Mouse (Mus musculus): ENCODE measurements at regions not wholly inside any gene's neighbourhood (a gene's known extent, or its start where the extent isn't known, plus 50 kb on each side); places are given as distances from the start of the nearest gene placed in this dataset.

DNA sequence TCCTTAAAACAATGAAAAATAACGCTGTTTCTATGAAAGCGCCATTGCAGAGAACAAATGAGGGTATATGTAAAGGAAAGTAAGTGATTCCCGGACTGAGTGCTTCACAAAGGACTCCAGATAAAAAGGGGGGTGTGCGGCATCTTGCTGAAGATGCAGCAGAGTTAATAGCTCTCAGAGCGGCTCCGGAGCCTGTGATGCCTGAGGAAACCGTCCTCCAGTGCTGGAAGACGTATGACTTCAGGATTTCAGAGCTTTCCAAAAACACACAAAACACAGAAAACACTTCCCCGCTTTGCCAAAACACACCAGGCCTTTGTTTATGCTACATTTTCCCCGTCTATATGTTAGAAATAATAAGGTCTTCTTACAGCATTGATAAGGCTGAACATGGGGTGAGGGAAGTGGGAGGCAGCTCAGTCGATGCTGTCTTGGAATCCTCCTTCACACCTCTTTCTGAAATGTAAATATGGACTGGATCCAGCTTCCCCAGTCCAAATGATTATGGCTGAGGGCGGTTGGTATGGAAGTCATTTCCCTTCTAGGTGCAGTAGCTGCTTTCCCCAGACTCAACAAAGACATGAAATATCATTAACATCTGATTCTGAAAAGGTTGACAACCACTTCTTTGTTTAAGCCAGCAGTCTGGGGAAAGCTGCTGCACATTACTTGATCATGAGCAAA lies 2382.5 kb upstream of the Gm7489 start:
- TF ChIP-seq POLR2A (IDR thresholded peaks at IDR 0.05; ENCODE audit: low read depth, low read length) (no peak), CTCF (conservative IDR thresholded peaks at IDR 0.05; ENCODE audit: insufficient read depth, insufficient read length, low read depth, low read length) (no peak)
